Mouse (Mus musculus) heart, postnatal 0 days (tissue): ENCODE data around the gene Fzd7. TPM values are rescaled to one million over a fixed set of nuclear protein-coding genes. Genes with fewer than 3 reads are reported as not detected.

Experiments used
- ATAC-seq: fragments of 200-750 bp; cut with Nextera tagmentation; 2 replicates; pipeline ENCODE4 v1.8.0; 2017; ENCODE audit warnings: low read depth, moderate number of reproducible peaks, moderate library complexity; ENCODE audit not compliant: insufficient read depth
- DNase-seq: peaks from one replicate; pipeline ENCODE4 v3.0.0-alpha.2; 2016; ENCODE audit warnings: low spot score
- H3K27ac ChIP-seq: fragments of 300-500 bp; sonication (generic); 2 replicates; pipeline ENCODE4 v1.5.1; 2014; ENCODE audit warnings: low read depth, mild to moderate bottlenecking
- H3K27me3 ChIP-seq: fragments of 300-500 bp; sonication (generic); 2 replicates; pipeline ENCODE4 v1.6.1; 2014; ENCODE audit warnings: low read length, mixed read lengths; ENCODE audit not compliant: control insufficient read depth, insufficient read depth
- H3K36me3 ChIP-seq: fragments of 300-500 bp; sonication (generic); replicated peaks from 2 replicates; pipeline ENCODE4 v1.6.1; 2014; ENCODE audit warnings: low read length, mixed read lengths; ENCODE audit not compliant: control insufficient read depth, insufficient read depth
- H3K4me1 ChIP-seq: fragments of 300-500 bp; sonication (generic); 2 replicates; pipeline ENCODE4 v1.6.1; 2014; ENCODE audit warnings: antibody characterized with exemption; ENCODE audit not compliant: control insufficient read depth, insufficient read depth
- H3K4me2 ChIP-seq: fragments of 300-500 bp; sonication (generic); 2 replicates; pipeline ENCODE4 v1.6.1; 2014; ENCODE audit warnings: low read depth, mild to moderate bottlenecking, low read length, moderate library complexity
- H3K4me3 ChIP-seq: fragments of 300-500 bp; sonication (generic); 2 replicates; pipeline ENCODE4 v1.5.1; 2014; ENCODE audit warnings: low read depth, low read length
- H3K9ac ChIP-seq: fragments of 300-500 bp; sonication (generic); replicated peaks from 2 replicates; pipeline ENCODE4 v1.6.1; 2014; ENCODE audit warnings: low read depth, low read length, mixed read lengths
- H3K9me3 ChIP-seq: fragments of 300-500 bp; sonication (generic); replicated peaks from 2 replicates; pipeline ENCODE4 v1.6.1; 2016; ENCODE audit warnings: low read length; ENCODE audit not compliant: control insufficient read depth
- CTCF ChIP-seq: IDR thresholded peaks from 2 replicates; pipeline ENCODE4 v1.5.1; 2016; ENCODE audit warnings: antibody characterized with exemption, control low read depth, low read depth
- EP300 ChIP-seq: IDR thresholded peaks from 2 replicates; pipeline ENCODE4 v1.6.1; 2016; ENCODE audit warnings: antibody characterized with exemption, low read depth
- WGBS: fragments of 180-500 bp; shearing (Covaris S2); extraction: QIAGEN DNeasy Blood & Tissue Kit; methylation state at CpG from one replicate; pipeline ENCODE4 v1.1.7; 2014; 5-methylcytosine and 5-hydroxymethylcytosine counted together
- polyA plus RNA-seq: library from polyadenylated mRNA; unstranded; fragments of >200 nt; fragmentation: Nextera tagmentation; extraction: Ambion mirVana; gene quantifications from 2 replicates; pipeline ENCODE4 v1.2.1, GENCODE M21; 2015
- total RNA-seq: library from RNA; depleted of rRNA; stranded (reverse); fragments of >200 nt; gene quantifications from 2 replicates; pipeline ENCODE4 v1.2.3, GENCODE M21; 2014; ENCODE audit warnings: low replicate concordance; rRNA removed

The Fzd7 gene
- total RNA-seq (7.5 and 9.0 TPM in 2 replicates), polyA plus RNA-seq (1.0 and 1.3 TPM in 2 replicates)

DNA sequence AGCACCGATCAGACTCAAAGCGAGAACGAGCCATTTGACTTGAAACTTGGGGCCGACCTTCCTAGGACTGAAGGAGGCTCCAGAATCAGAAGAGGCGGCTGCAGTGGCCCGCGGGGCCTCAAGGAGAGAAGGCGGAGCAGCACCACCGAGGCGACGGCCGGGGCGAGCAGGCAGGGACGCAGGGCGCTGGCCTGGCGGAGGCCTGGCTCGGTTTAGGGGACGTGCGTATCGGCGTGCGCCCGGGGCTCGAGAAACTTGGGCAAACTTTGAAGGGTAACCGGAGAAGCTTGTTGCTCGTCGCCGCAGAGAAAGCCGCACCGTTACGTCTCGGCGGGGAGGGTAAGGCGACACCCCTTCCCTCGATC, at the start of gene Fzd7:
Fzd7 (plus strand) TSS at position 94 of the 365 bp plus-strand sequence.
- Histone ChIP-seq H3K9me3 (no peaks in the 10 kb centered on the region), H3K4me2 (peak within 1 kb of the TSS; percentile 97), H3K27me3 (peaks cover 23% of the 10 kb centered on the region), H3K4me3 (peak within 1 kb of the TSS; percentile 68), H3K9ac (peak within 1 kb of the TSS; percentile 70), H3K4me1 (peaks cover 13% of the 10 kb centered on the region), H3K27ac (peak within 1 kb of the TSS; percentile 86), H3K36me3 (no peaks in the 10 kb centered on the region)
- no peak for TF ChIP-seq CTCF
- TF ChIP-seq EP300: no peak
- peak; percentile 47 for ATAC-seq
- DNase-seq: no peak
- WGBS: 0% methylated on average over 34 of the region's 35 CpGs

DNA sequence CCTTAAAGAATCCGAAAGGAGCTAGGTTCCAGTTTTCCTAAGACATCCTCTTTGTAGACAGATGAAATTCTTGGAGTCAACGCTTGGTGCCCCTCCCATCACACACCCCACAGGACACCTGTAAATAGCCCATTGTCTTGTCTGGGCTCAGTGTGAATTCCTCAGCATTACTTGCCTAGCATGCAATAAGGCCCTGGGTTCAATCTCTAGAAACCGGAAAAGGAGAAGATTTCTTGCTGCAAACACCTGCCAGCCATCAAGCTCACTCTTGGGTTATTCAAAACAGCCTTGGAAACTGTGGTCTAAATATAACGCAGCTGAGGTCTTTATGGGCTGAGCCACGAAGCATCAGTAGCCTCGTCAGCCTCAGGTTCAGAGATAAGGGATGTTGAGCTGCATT, 48.9 kb upstream of the Fzd7 start:
- no peak for ATAC-seq
- WGBS: 46% methylated on average over 6 of the region's 6 CpGs

DNA sequence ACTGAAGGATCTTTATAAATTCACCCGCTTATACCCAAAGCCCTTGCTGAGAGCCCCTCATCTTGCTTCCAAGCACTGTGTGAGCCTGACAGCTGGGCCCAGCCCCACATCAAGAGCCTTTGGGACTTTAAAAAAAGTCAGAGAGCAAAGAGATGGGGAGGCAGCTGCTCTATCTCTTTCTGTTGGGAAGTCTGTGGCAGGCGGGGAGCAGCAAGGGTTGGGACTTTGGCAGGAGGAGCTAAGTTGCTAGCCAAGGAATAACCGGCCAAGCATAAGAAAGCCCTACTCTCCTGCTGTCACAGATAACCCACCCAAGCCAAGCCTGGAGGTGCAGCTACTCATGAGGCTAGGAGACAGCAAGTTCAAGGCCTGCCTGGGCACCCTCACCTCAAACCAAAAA, 48.2 kb upstream of the Fzd7 start:
- Histone ChIP-seq H3K4me1 (no peaks in the 10 kb centered on the region), H3K36me3 (no peaks in the 10 kb centered on the region), H3K27ac (no peak overlapping the region), H3K27me3 (no peaks in the 10 kb centered on the region), H3K4me2 (no peak overlapping the region), H3K9me3 (no peaks in the 10 kb centered on the region), H3K4me3 (no peak overlapping the region), H3K9ac (no peak overlapping the region)
- DNase-seq (no peak), ATAC-seq (no peak)
- TF ChIP-seq EP300 (no peak), CTCF (no peak)
- 47% methylated on average over 3 of the region's 3 CpGs for WGBS

More for the DNA sequence above, 48.9 kb upstream of the Fzd7 start:
- Histone ChIP-seq H3K4me1 (no peaks in the 10 kb centered on the region), H3K4me3 (no peak overlapping the region), H3K27me3 (no peaks in the 10 kb centered on the region), H3K36me3 (no peaks in the 10 kb centered on the region), H3K4me2 (no peak overlapping the region), H3K9me3 (no peaks in the 10 kb centered on the region), H3K27ac (no peak overlapping the region), H3K9ac (no peak overlapping the region)
- no peak for DNase-seq
- TF ChIP-seq CTCF (no peak), EP300 (no peak)

DNA sequence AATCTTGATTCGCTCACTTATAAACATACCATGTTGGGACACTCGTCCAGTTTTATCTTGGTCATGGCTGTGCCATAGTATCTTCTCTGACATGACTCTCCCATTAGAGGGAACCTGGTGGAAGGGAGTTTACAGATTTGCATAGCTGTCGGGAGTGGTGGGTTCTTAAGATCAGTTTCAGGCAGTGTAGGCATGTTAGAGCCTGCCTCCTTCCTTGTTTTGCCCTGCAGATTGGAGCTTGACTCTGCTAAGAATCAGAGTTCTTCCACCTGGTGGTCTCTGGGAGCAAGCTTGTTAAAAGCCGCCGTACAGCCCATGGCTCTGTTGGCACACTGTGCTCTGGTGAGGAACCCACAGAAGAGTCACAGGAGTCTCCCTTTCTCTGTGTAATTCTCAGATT, 47.0 kb upstream of the Fzd7 start:
- WGBS: 80% methylated on average over 5 of the region's 5 CpGs
- DNase-seq (no peak), ATAC-seq (no peak)
- Histone ChIP-seq H3K4me1 (no peaks in the 10 kb centered on the region), H3K9ac (no peak overlapping the region), H3K9me3 (no peaks in the 10 kb centered on the region), H3K27me3 (no peaks in the 10 kb centered on the region), H3K4me2 (no peak overlapping the region), H3K36me3 (no peaks in the 10 kb centered on the region), H3K27ac (no peak overlapping the region), H3K4me3 (no peak overlapping the region)
- TF ChIP-seq EP300 (no peak), CTCF (no peak)

DNA sequence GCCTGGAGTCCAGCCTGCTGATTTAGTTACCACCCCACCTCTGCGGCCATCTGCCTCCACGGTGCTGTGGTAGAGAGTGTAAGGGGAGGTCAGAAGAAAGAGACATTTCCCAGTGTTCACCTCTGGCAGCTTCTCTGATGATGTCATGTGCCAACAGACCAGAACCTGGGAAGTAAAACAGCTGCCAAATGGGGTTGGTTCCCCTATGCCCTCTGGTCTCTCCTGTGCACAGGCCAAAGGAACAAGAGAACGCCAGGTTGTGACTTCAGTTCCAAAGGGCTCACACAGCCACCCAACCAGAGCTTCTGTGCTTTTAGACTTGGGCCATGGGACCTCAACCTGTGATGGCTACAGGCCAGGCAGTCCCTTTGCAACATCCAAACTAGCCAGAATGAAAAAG, 45.9 kb upstream of the Fzd7 start:
- DNase-seq (no peak), ATAC-seq (no peak)
- H3K9ac ChIP-seq: no peak overlapping the region
- no peak overlapping the region for H3K4me2 ChIP-seq
- no peaks in the 10 kb centered on the region for H3K36me3 ChIP-seq
- TF ChIP-seq CTCF: no peak
- no peak for TF ChIP-seq EP300
- no peaks in the 10 kb centered on the region for H3K27me3 ChIP-seq
- no peaks in the 10 kb centered on the region for H3K9me3 ChIP-seq
- no peak overlapping the region for H3K27ac ChIP-seq
- WGBS: 83% methylated on average over 3 of the region's 3 CpGs
- no peak overlapping the region for H3K4me3 ChIP-seq
- H3K4me1 ChIP-seq: no peaks in the 10 kb centered on the region

DNA sequence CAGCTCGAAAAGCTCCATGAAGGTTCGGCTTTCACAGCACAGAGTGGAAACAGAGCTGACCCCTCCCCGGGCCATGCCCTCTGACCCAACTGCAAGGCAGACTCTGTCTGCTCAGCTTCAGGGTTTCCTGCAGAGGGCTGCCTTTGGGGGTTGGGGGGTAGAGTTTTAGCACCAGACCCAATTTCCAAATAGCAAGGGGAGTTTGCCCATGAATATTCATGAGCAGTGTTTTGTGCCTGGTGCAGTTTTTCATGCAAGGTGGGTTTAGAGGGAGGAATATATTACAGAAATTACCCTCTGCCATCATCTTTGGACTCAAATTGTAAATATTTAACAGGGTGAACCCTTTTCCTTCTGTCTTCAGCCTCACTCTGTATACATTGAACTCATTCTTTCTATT, 44.3 kb upstream of the Fzd7 start:
- ATAC-seq (no peak), DNase-seq (no peak)
- no peak overlapping the region for H3K9ac ChIP-seq
- H3K36me3 ChIP-seq: no peaks in the 10 kb centered on the region
- H3K27me3 ChIP-seq: no peaks in the 10 kb centered on the region
- no peaks in the 10 kb centered on the region for H3K9me3 ChIP-seq
- H3K4me1 ChIP-seq: no peaks in the 10 kb centered on the region
- H3K27ac ChIP-seq: no peak overlapping the region
- no peak overlapping the region for H3K4me2 ChIP-seq
- WGBS: 61% methylated on average over 3 of the region's 3 CpGs
- TF ChIP-seq CTCF: no peak
- no peak for TF ChIP-seq EP300
- no peak overlapping the region for H3K4me3 ChIP-seq
